Mouse (Mus musculus) retina, postnatal 7 days (tissue): ENCODE measurements around the gene Olfr775.

Experiments
- DNase-seq: peaks from one replicate; pipeline ENCODE4 v3.0.0-alpha.2; 2012; ENCODE audit warnings: low read depth, low spot score

Gene Olfr775

DNA sequence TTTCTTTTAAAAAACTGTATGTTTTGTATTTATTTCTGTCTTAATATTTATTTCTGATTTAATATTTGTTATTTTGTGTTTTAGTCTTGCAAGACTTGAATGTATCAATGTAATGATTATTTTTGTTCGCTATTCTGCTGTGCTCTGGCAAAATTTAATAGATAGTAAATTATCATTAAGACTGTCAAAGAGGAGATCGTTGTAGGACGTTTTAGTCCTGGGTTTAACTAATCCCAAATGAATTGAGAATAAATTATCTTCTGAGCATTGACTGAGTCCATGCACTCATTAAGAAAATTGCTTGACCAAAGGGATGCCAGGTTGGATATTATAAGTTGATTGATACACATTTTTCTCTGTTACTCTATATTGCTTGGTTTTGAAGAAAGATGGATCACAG lies at the start of gene Olfr775:
Gene Olfr775 (plus strand): TSS at position 301 of the 400 bp plus-strand sequence.
- DNase-seq: no peak

DNA sequence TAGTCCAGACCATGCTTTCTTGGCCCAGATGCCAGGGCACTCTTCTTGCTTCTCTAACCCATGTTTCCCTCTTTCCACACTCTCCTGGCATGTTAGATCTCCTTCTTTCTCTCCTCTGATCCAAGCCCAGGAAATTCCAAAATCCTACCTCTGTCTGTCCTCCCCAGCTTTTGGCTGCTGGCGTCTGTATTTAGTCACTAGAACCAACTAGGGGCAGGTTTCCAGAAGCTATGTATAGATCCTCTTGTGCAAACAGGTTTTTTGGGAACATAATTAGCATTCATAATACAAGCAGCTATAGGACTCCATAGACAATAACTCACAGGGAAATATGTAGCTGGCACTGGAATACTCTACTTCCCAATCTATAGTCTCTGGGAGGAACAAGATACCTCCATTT lies 17.5 kb upstream of the Olfr775 start:
- no peak for DNase-seq

DNA sequence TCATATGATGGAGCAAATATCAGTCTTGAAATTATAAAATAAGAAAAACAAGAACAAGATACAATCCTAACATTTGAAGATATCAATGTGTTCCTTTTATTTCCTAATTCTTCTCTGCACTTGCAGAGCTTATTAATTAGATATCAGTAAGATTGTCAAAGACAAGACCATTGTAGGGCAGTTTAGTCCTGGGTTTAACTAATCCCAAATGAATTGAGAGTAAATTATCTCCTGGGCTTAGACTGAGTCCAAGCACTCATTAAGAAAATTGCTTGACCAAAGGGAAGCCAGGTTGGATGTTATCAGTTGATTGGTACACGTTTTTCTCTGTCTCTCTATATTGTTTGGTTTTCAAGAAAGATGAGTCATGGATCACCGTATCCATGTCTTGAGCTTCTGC lies 12.3 kb upstream of the Olfr775 start, which contains the start of gene Olfr774:
Gene Olfr774 (plus strand): TSS at position 301 of the 400 bp plus-strand sequence.
- DNase-seq: no peak

DNA sequence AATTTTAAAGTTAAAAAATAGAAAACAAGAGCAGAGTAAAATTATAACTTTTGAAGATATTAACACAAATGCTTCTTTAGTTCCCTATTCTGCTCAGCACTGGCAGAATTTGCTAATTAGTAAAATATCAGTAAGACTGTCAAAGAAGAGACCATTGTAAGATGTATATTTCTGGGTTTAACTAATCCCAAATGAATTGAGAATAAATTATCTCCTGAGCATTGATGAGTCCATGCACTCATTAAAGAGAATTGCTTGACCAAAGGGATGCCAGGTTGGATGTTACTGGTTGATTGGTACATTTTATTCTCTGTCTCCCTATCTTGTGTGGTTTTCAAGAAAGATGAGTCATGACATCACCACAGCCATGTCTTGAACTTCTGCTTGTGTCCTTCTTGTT lies 10.6 kb downstream of the Olfr775 start, which contains the start of gene Olfr776:
Gene Olfr776 (plus strand): TSS at position 301 of the 400 bp plus-strand sequence.
- no peak for DNase-seq

DNA sequence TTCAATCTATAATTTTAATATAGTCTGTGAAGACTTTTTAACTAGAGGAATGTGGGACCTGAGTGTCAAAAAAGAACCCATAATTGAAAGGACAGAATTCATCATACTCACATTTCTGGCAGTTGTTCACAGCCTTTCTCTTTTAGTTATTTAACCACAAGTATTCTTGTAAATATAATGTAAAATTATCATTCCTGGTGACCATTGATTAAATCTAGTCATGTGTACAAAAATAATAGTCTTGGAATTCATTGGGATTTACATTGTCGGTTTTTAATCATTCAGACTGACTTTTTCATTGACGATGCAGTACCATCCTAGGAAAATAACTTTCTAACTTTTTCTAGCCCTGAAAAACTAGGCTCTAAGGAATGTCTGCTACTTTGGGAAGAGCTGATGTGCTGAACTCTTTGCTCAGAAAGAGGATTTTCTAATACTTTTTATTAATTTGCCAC lies 22.9 kb downstream of the Olfr775 start, which contains the start of gene Olfr777:
Gene Olfr777 (minus strand): TSS at position 405 of the 455 bp plus-strand sequence.
- no peak for DNase-seq
